Mouse (Mus musculus) CH12.LX (cell line): ENCODE measurements around the gene Zfand6. TPM values are rescaled to one million over a fixed set of nuclear protein-coding genes. Genes with fewer than 3 reads are reported as not detected.

Experiments used
- DNase-seq: peaks from one replicate; pipeline ENCODE4 v3.0.0-alpha.2; 2013; ENCODE audit errors: extremely low read depth
- H3K27ac ChIP-seq: 2 replicates; pipeline ENCODE4 v1.5.1; 2012; ENCODE audit warnings: low read depth, mild to moderate bottlenecking, control low read depth, moderate library complexity; ENCODE audit not compliant: insufficient read depth
- H3K27me3 ChIP-seq: replicated peaks from 2 replicates; pipeline ENCODE3; 2012; ENCODE audit warnings: inconsistent platforms
- H3K36me3 ChIP-seq, 2 experiments: replicated peaks in 1 of 2; 2 replicates each; pipeline versions ENCODE3 to v1.6.1; 2012; ENCODE audit warnings: inconsistent platforms in 1 of 2, low read length in 1 of 2, mild to moderate bottlenecking in 1 of 2, mixed read lengths in 1 of 2, moderate library complexity in 1 of 2; ENCODE audit not compliant: control insufficient read depth in 1 of 2, insufficient read depth in 1 of 2
- H3K4me1 ChIP-seq, 2 experiments: 2 replicates each; pipeline ENCODE4 v1.6.1; 2012; ENCODE audit warnings: inconsistent platforms in 1 of 2, moderate library complexity in 1 of 2; ENCODE audit not compliant: insufficient read depth in 2 of 2, control insufficient read depth in 1 of 2
- H3K4me2 ChIP-seq: 2 replicates; pipeline ENCODE4 v1.6.1; 2012; ENCODE audit warnings: low read depth, mild to moderate bottlenecking, control low read depth; ENCODE audit not compliant: poor library complexity, insufficient read depth, severe bottlenecking
- H3K4me3 ChIP-seq, 3 experiments: fragments of 150-350 bp in 1 of 3; sonication (generic) in 1 of 3; replicated peaks in 1 of 3; 2 replicates each; pipeline versions ENCODE3 to v1.5.1; 2011 to 2012; ENCODE audit warnings: low read depth in 2 of 3, low read length in 2 of 3, mild to moderate bottlenecking in 2 of 3, moderate library complexity in 2 of 3, control low read depth in 1 of 3, improper control_type of control experiment in 1 of 3, inconsistent platforms in 1 of 3, mixed read lengths in 1 of 3; ENCODE audit not compliant: poor library complexity in 1 of 3
- H3K79me2 ChIP-seq: replicated peaks from 2 replicates; pipeline ENCODE4 v1.6.1; 2012; ENCODE audit warnings: mild to moderate bottlenecking, moderate library complexity; ENCODE audit not compliant: control insufficient read depth, poor library complexity, insufficient read depth, severe bottlenecking; ENCODE audit errors: extremely low read depth
- H3K9ac ChIP-seq: 2 replicates; pipeline ENCODE4 v1.6.1; 2012; ENCODE audit warnings: low read depth, mild to moderate bottlenecking, control low read depth, moderate library complexity; ENCODE audit not compliant: insufficient read depth
- H3K9me3 ChIP-seq: replicated peaks from 2 replicates; pipeline ENCODE3; 2012; ENCODE audit warnings: low read length, inconsistent platforms, mixed read lengths
- CHD1 ChIP-seq: IDR thresholded peaks from 2 replicates; pipeline ENCODE4 v1.6.1; 2012; ENCODE audit warnings: low read depth, low read length, improper control_type of control experiment, inconsistent platforms
- ELF1 ChIP-seq: IDR thresholded peaks from 2 replicates; pipeline ENCODE4 v1.6.1; 2014; ENCODE audit warnings: low read depth, mild to moderate bottlenecking, inconsistent platforms, low read length, improper control_type of control experiment
- EP300 ChIP-seq: IDR thresholded peaks from 2 replicates; pipeline ENCODE4 v1.6.1; 2011; ENCODE audit warnings: low read length, improper control_type of control experiment
- ETS1 ChIP-seq: conservative IDR thresholded peaks from 2 replicates; pipeline ENCODE4 v1.6.1; 2012; ENCODE audit warnings: low read depth, mild to moderate bottlenecking, inconsistent platforms, low read length, improper control_type of control experiment, moderate library complexity
- IRF4 ChIP-seq: IDR thresholded peaks from 2 replicates; pipeline ENCODE4 v1.6.1; 2014; ENCODE audit warnings: low read depth, mild to moderate bottlenecking, inconsistent platforms, low read length, improper control_type of control experiment
- JUN ChIP-seq: IDR thresholded peaks from 2 replicates; pipeline ENCODE4 v1.6.1; 2011; ENCODE audit warnings: low read depth, mild to moderate bottlenecking, low read length, improper control_type of control experiment, moderate library complexity; ENCODE audit not compliant: insufficient read depth
- JUND ChIP-seq: conservative IDR thresholded peaks from 2 replicates; pipeline ENCODE4 v1.6.1; 2011; ENCODE audit warnings: low read depth, low read length, improper control_type of control experiment
- MAFK ChIP-seq: IDR thresholded peaks from 2 replicates; pipeline ENCODE4 v1.6.1; 2011; ENCODE audit warnings: low read length, improper control_type of control experiment; ENCODE audit not compliant: insufficient replicate concordance
- MAX ChIP-seq: IDR thresholded peaks from 2 replicates; pipeline ENCODE4 v1.6.1; 2011; ENCODE audit warnings: low read length, improper control_type of control experiment
- MEF2A ChIP-seq: IDR thresholded peaks from 2 replicates; pipeline ENCODE4 v1.6.1; 2014; ENCODE audit warnings: low read depth, mild to moderate bottlenecking, inconsistent platforms, low read length, improper control_type of control experiment, borderline replicate concordance
- MXI1 ChIP-seq: IDR thresholded peaks from 2 replicates; pipeline ENCODE4 v1.6.1; 2011; ENCODE audit warnings: mild to moderate bottlenecking, low read depth, low read length, improper control_type of control experiment
- MYC ChIP-seq: IDR thresholded peaks from 2 replicates; pipeline ENCODE4 v1.6.1; 2011; ENCODE audit warnings: low read depth, mild to moderate bottlenecking, improper control_type of control experiment, low read length
- TCF12 ChIP-seq: IDR thresholded peaks from 2 replicates; pipeline ENCODE4 v1.6.1; 2014; ENCODE audit warnings: low read depth, mild to moderate bottlenecking, inconsistent platforms, low read length, improper control_type of control experiment
- UBTF ChIP-seq: IDR thresholded peaks from 2 replicates; pipeline ENCODE4 v1.6.1; 2012; ENCODE audit warnings: low read depth, mild to moderate bottlenecking, inconsistent platforms, low read length, improper control_type of control experiment, moderate library complexity
- dilution Hi-C: fragments of 300-500 bp; cut with MboI; formaldehyde crosslinking; loops from 2 replicates; pipeline ENCODE4 v1.14.3; 2020; ENCODE audit warnings: low sequenced_read_pairs; ENCODE audit not compliant: extremely low pct_unique_long_range_greater_than_20kb, extremely low pct_ligation_motif_present
- in situ Hi-C: fragments of 300-500 bp; cut with MboI; formaldehyde crosslinking; loops from 3 replicates; pipeline ENCODE4 v1.14.3; 2019; ENCODE audit warnings: low sequenced_read_pairs, low pct_ligation_motif_present, low pct_unique_long_range_greater_than_20kb, mixed read lengths
- polyA plus RNA-seq: library from polyadenylated mRNA; unstranded; fragments of >175 nt; gene quantifications from 2 replicates; pipeline ENCODE4 v1.2.1, GENCODE M21; 2012; ENCODE audit warnings: low read depth; ENCODE audit not compliant: insufficient read length
- total RNA-seq, 2 experiments: library from RNA; depleted of rRNA; stranded (reverse); fragments of 300-350 nt in 1 of 2; fragments of >200 nt in 1 of 2; gene quantifications; 2 replicates each; pipeline ENCODE4 v1.2.3; 2012 to 2014

The Zfand6 gene
- total and polyA plus RNA-seq, 3 experiments, result 57.5 to 196 (median 78.0) TPM

- no peak for TF ChIP-seq MAX
Measured at GRCm38 (mm10) chr7:84594087-84594916, 95.5 kb downstream of the Zfand6 start (continued).

DNA sequence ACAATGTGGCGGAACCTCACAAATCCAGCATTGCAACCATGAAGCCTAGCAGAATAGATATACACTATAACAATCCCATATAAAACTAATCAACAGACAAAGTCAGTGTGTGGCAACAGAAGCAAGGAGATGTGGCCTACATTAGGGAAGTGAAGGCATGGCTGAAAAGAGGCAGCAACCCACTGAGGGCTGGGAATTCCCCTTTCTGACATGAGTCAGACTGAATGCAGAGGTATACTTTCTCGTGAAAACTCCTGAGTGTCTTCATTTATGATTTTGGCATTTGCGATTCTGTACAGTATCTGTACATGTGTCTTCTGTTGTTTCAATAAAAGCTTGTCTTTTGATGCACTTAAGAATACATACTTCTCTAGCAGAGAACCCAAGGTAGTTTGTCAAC lies 98.4 kb downstream of the Zfand6 start:
- peak; percentile 73 for DNase-seq
- Histone ChIP-seq H3K4me2 (peak overlapping the region; percentile 40; the same call in 1 of the 2 replicates), H3K79me2 (no peaks in the 10 kb centered on the region), H3K9ac (no peak overlapping the region; the same call in 1 of the 2 replicates), H3K27ac (peak overlapping the region; percentile 98; the same call in 1 of the 2 replicates), H3K4me3 (no peak overlapping the region), H3K36me3 (peaks cover 53 to 88% of the 10 kb centered on the region in 2 experiments), H3K27me3 (no peaks in the 10 kb centered on the region), H3K9me3 (no peaks in the 10 kb centered on the region), H3K4me1 (peaks cover 50 to 90% of the 10 kb centered on the region in 2 experiments)
- TF ChIP-seq TCF12 (0 out of 2 replicates have a peak, but pooled peaks have one; percentile 29), JUN (peak; percentile 32; the same call in 1 of the 2 replicates), MAX (peak; percentile 22; the same call in 1 of the 2 replicates), MXI1 (0 out of 2 replicates have a peak, but pooled peaks have one; percentile 22), JUND (peak; percentile 67), MEF2A (0 out of 2 replicates have a peak, but pooled peaks have one; percentile 17), CHD1 (no peak), IRF4 (peak; percentile 80), MYC (peak; percentile 76), ELF1 (no peak; the same call in 1 of the 2 replicates), EP300 (peak; percentile 88), ETS1 (peak; percentile 50; the same call in 1 of the 2 replicates), MAFK (no peak)
- dilution Hi-C loops, result no loop called here
- in situ Hi-C loops, result loop anchor here (5.0 to 10.0 kb wide), 2 partner anchors 156 to 183 kb away; no protein-coding TSS in a partner anchor

DNA sequence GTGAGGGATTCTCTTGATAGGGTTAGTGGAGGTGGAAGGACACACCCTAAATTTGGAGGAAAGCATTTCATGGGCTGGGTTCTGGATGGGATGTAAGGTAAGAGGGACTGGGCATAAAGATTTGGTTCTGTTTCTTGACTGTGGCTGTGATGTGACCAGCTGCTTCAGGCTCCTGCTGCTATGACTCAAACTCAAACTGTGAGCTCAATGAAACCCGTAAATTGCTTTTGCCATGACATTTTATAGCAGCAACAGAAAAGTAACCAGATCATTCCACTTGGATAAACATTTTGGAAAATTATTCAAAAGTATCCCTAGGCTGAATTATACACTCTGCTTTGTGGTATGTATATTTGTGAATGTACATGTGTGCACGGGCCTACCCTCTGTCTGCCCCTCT lies 99.1 kb downstream of the Zfand6 start:
- H3K4me1 ChIP-seq, result peaks cover 45 to 88% of the 10 kb centered on the region in 2 experiments
- peaks cover 59 to 92% of the 10 kb centered on the region in 2 experiments for H3K36me3 ChIP-seq
- no peaks in the 10 kb centered on the region for H3K9me3 ChIP-seq
- dilution Hi-C loops (no loop called here), in situ Hi-C loops (loop anchor here (5.0 to 10.0 kb wide), 2 partner anchors 157 to 184 kb away; no protein-coding TSS in a partner anchor)
- H3K27me3 ChIP-seq, result no peaks in the 10 kb centered on the region
- no peak for DNase-seq
- no peak overlapping the region for H3K9ac ChIP-seq
- H3K4me2 ChIP-seq, result no peak overlapping the region
- H3K27ac ChIP-seq, result no peak overlapping the region
- no peak overlapping the region for H3K4me3 ChIP-seq
- TF ChIP-seq UBTF, result no peak
- peak; percentile 65 for TF ChIP-seq IRF4
- TF ChIP-seq EP300, result peak; percentile 72
- TF ChIP-seq ETS1, result 0 out of 2 replicates have a peak, but pooled peaks have one; percentile 32
- H3K79me2 ChIP-seq, result no peaks in the 10 kb centered on the region
